Mouse (Mus musculus): ENCODE results near the gene Trpm1. TPM values are rescaled to one million over a fixed set of nuclear protein-coding genes. Genes with fewer than 3 reads are reported as not detected.

Trpm1 gene
- polyA plus RNA-seq, 1 experiment from 2014 or later, result 20.5 TPM

- no peak overlapping the region for H3K4me2 ChIP-seq (replicated peaks)
- H3K4me3 ChIP-seq, result no peak overlapping the region
- no peak overlapping the region for H3K27ac ChIP-seq
- no peaks in the 10 kb centered on the region for H3K36me3 ChIP-seq
- 91% methylated on average over 7 of the region's 7 CpGs for WGBS
- H3K9me3 ChIP-seq, result no peaks in the 10 kb centered on the region
- H3K27me3 ChIP-seq, result no peaks in the 10 kb centered on the region
- H3K9ac ChIP-seq, result no peak overlapping the region
- ATAC-seq (ENCODE audit: insufficient number of reproducible peaks, insufficient read depth, low FRiP score, low TSS enrichment), result no peak
- no peaks in the 10 kb centered on the region for H3K4me1 ChIP-seq
Observed at GRCm38 (mm10) chr7:64217428-64217827, 63.8 kb downstream of the Trpm1 start.

- H3K9ac ChIP-seq, result no peak overlapping the region
- WGBS, result 51% methylated on average over 7 of the region's 7 CpGs
- H3K27me3 ChIP-seq, result no peaks in the 10 kb centered on the region
- no peak for ATAC-seq (ENCODE audit: insufficient number of reproducible peaks, insufficient read depth, low FRiP score, low TSS enrichment)
- H3K27ac ChIP-seq, result no peak overlapping the region
- H3K4me2 ChIP-seq (replicated peaks), result no peak overlapping the region
- no peaks in the 10 kb centered on the region for H3K36me3 ChIP-seq
- H3K4me3 ChIP-seq, result no peak overlapping the region
- no peaks in the 10 kb centered on the region for H3K4me1 ChIP-seq
- no peaks in the 10 kb centered on the region for H3K9me3 ChIP-seq
Observed at GRCm38 (mm10) chr7:64219765-64220164, 66.1 kb downstream of the Trpm1 start.

GRCm38 (mm10) chr7:64223215-64223614, 69.6 kb downstream of the Trpm1 start:
- no peaks in the 10 kb centered on the region for H3K27me3 ChIP-seq
- no peaks in the 10 kb centered on the region for H3K4me1 ChIP-seq
- no peaks in the 10 kb centered on the region for H3K36me3 ChIP-seq
- ATAC-seq (ENCODE audit: insufficient number of reproducible peaks, insufficient read depth, low FRiP score, low TSS enrichment), result no peak
- H3K27ac ChIP-seq, result no peak overlapping the region
- H3K4me3 ChIP-seq, result no peak overlapping the region
- H3K4me2 ChIP-seq (replicated peaks), result no peak overlapping the region
- no peaks in the 10 kb centered on the region for H3K9me3 ChIP-seq
- 90% methylated on average over 5 of the region's 5 CpGs for WGBS
- no peak overlapping the region for H3K9ac ChIP-seq

GRCm38 (mm10) chr7:64226339-64227194, 72.9 kb downstream of the Trpm1 start:
- Histone ChIP-seq H3K4me2 (replicated peaks) (no peak overlapping the region), H3K4me3 (no peak overlapping the region), H3K27me3 (no peaks in the 10 kb centered on the region), H3K27ac (no peak overlapping the region), H3K9ac (no peak overlapping the region), H3K4me1 (no peaks in the 10 kb centered on the region), H3K36me3 (no peaks in the 10 kb centered on the region), H3K9me3 (no peaks in the 10 kb centered on the region)
- ATAC-seq (ENCODE audit: insufficient number of reproducible peaks, insufficient read depth, low FRiP score, low TSS enrichment), result no peak
- WGBS, result 89% methylated on average over 27 of the region's 27 CpGs

GRCm38 (mm10) chr7:64227586-64227985, 74.0 kb downstream of the Trpm1 start:
- Histone ChIP-seq H3K27ac (no peak overlapping the region), H3K4me3 (no peak overlapping the region), H3K36me3 (no peaks in the 10 kb centered on the region), H3K9me3 (no peaks in the 10 kb centered on the region), H3K9ac (no peak overlapping the region), H3K4me1 (no peaks in the 10 kb centered on the region), H3K4me2 (replicated peaks) (no peak overlapping the region), H3K27me3 (no peaks in the 10 kb centered on the region)
- 80% methylated on average over 5 of the region's 5 CpGs for WGBS
- no peak for ATAC-seq (ENCODE audit: insufficient number of reproducible peaks, insufficient read depth, low FRiP score, low TSS enrichment)

GRCm38 (mm10) chr7:64228300-64228699, 74.7 kb downstream of the Trpm1 start:
- Histone ChIP-seq H3K27me3 (no peaks in the 10 kb centered on the region), H3K9ac (no peak overlapping the region), H3K36me3 (no peaks in the 10 kb centered on the region), H3K4me3 (no peak overlapping the region), H3K4me2 (replicated peaks) (no peak overlapping the region), H3K4me1 (no peaks in the 10 kb centered on the region), H3K27ac (no peak overlapping the region), H3K9me3 (no peaks in the 10 kb centered on the region)
- ATAC-seq (ENCODE audit: insufficient number of reproducible peaks, insufficient read depth, low FRiP score, low TSS enrichment), result no peak
- 96% methylated on average over 2 of the region's 2 CpGs for WGBS

GRCm38 (mm10) chr7:64229911-64230310, 76.3 kb downstream of the Trpm1 start:
- Histone ChIP-seq H3K27ac (no peak overlapping the region), H3K9ac (no peak overlapping the region)
- 85% methylated on average over 8 of the region's 8 CpGs for WGBS

GRCm38 (mm10) chr7:64231001-64231400, 77.4 kb downstream of the Trpm1 start:
- no peak overlapping the region for H3K9ac ChIP-seq
- H3K9me3 ChIP-seq, result no peaks in the 10 kb centered on the region
- no peak overlapping the region for H3K4me2 ChIP-seq (replicated peaks)
- no peaks in the 10 kb centered on the region for H3K27me3 ChIP-seq
- H3K27ac ChIP-seq, result no peak overlapping the region
- no peak overlapping the region for H3K4me3 ChIP-seq
- 91% methylated on average over 1 of the region's 1 CpGs for WGBS
- no peaks in the 10 kb centered on the region for H3K36me3 ChIP-seq
- H3K4me1 ChIP-seq, result no peaks in the 10 kb centered on the region
- ATAC-seq (ENCODE audit: insufficient number of reproducible peaks, insufficient read depth, low FRiP score, low TSS enrichment), result no peak

More at GRCm38 (mm10) chr7:64229911-64230310, 76.3 kb downstream of the Trpm1 start:
- ATAC-seq (ENCODE audit: insufficient number of reproducible peaks, insufficient read depth, low FRiP score, low TSS enrichment), result no peak
- Histone ChIP-seq H3K9me3 (no peaks in the 10 kb centered on the region), H3K4me2 (replicated peaks) (no peak overlapping the region), H3K4me1 (no peaks in the 10 kb centered on the region), H3K27me3 (no peaks in the 10 kb centered on the region), H3K4me3 (no peak overlapping the region), H3K36me3 (no peaks in the 10 kb centered on the region)

GRCm38 (mm10) chr7:64231996-64232395, 78.4 kb downstream of the Trpm1 start:
- Histone ChIP-seq H3K9me3 (no peaks in the 10 kb centered on the region), H3K4me1 (no peaks in the 10 kb centered on the region), H3K9ac (no peak overlapping the region), H3K4me3 (no peak overlapping the region), H3K36me3 (no peaks in the 10 kb centered on the region), H3K4me2 (replicated peaks) (no peak overlapping the region), H3K27me3 (no peaks in the 10 kb centered on the region), H3K27ac (no peak overlapping the region)
- ATAC-seq (ENCODE audit: insufficient number of reproducible peaks, insufficient read depth, low FRiP score, low TSS enrichment), result no peak
- WGBS, result 71% methylated on average over 2 of the region's 2 CpGs

GRCm38 (mm10) chr7:64234310-64234820, 80.7 kb downstream of the Trpm1 start:
- no peaks in the 10 kb centered on the region for H3K4me1 ChIP-seq
- H3K9ac ChIP-seq, result no peak overlapping the region
- H3K4me2 ChIP-seq (replicated peaks), result no peak overlapping the region
- no peaks in the 10 kb centered on the region for H3K9me3 ChIP-seq
- no peak overlapping the region for H3K27ac ChIP-seq
- no peak for ATAC-seq (ENCODE audit: insufficient number of reproducible peaks, insufficient read depth, low FRiP score, low TSS enrichment)
- no peaks in the 10 kb centered on the region for H3K36me3 ChIP-seq
- no peaks in the 10 kb centered on the region for H3K27me3 ChIP-seq
- H3K4me3 ChIP-seq, result no peak overlapping the region
- 90% methylated on average over 5 of the region's 5 CpGs for WGBS

- Histone ChIP-seq H3K4me1 (0 out of 2 replicates have a peak, but pooled peaks cover 3% of the 10 kb centered on the region), H3K4me2 (replicated peaks) (no peak overlapping the region), H3K36me3 (no peaks in the 10 kb centered on the region), H3K9me3 (no peaks in the 10 kb centered on the region), H3K27me3 (no peaks in the 10 kb centered on the region), H3K9ac (no peak overlapping the region), H3K27ac (no peak overlapping the region), H3K4me3 (no peak overlapping the region)
- 83% methylated on average over 4 of the region's 4 CpGs for WGBS
- no peak for ATAC-seq (ENCODE audit: insufficient number of reproducible peaks, insufficient read depth, low FRiP score, low TSS enrichment)
Observed at GRCm38 (mm10) chr7:64236521-64236920, 82.9 kb downstream of the Trpm1 start.

GRCm38 (mm10) chr7:64237747-64238146, 84.1 kb downstream of the Trpm1 start:
- Histone ChIP-seq H3K4me3 (no peak overlapping the region), H3K4me1 (0 out of 2 replicates have a peak, but pooled peaks cover 5% of the 10 kb centered on the region), H3K9ac (no peak overlapping the region), H3K4me2 (replicated peaks) (no peak overlapping the region), H3K27ac (no peak overlapping the region), H3K36me3 (no peaks in the 10 kb centered on the region), H3K9me3 (no peaks in the 10 kb centered on the region), H3K27me3 (no peaks in the 10 kb centered on the region)
- ATAC-seq (ENCODE audit: insufficient number of reproducible peaks, insufficient read depth, low FRiP score, low TSS enrichment), result no peak
- WGBS, result 90% methylated on average over 8 of the region's 8 CpGs

Measured in embryonic facial prominence, embryonic 12.5 days (tissue).